Mouse (Mus musculus) urinary bladder, postnatal 4 days (tissue): ENCODE data around the gene Aim2.
A peak's percentile ranks its signal among the peaks of the same experiment; 100 is the strongest.

Experiments used
- DNase-seq, 2 experiments: peaks; one replicate each; pipeline ENCODE4 v3.0.0; 2021 to 2022; ENCODE audit warnings: low spot score in 2 of 2

Gene Aim2

DNA sequence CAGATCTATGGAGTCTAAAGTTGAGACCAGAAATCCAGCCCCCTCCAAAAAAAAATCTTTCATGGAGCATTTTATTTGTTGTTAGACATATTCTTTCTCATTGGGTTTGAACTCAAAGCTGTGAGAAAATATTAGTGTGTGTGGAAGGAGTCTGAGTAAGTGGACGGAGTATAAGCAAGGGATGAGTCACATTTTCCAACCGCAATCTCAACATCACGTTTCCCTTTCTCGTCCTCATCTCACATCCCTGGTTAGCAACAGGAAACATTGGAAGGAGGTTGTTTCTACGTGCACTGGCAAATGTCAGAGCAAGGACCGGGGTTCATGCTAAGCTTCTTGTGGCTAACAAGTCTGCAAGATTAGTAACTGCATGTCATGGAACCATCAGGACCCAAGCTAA, 41.1 kb downstream of the Aim2 start:
- DNase-seq: peak in 1 of 2 experiments; percentile 33

GRCm38 (mm10) chr1:173398323-173398970, 47.8 kb downstream of the Aim2 start:
- peak in 1 of 2 experiments; percentile 78 for DNase-seq

DNA sequence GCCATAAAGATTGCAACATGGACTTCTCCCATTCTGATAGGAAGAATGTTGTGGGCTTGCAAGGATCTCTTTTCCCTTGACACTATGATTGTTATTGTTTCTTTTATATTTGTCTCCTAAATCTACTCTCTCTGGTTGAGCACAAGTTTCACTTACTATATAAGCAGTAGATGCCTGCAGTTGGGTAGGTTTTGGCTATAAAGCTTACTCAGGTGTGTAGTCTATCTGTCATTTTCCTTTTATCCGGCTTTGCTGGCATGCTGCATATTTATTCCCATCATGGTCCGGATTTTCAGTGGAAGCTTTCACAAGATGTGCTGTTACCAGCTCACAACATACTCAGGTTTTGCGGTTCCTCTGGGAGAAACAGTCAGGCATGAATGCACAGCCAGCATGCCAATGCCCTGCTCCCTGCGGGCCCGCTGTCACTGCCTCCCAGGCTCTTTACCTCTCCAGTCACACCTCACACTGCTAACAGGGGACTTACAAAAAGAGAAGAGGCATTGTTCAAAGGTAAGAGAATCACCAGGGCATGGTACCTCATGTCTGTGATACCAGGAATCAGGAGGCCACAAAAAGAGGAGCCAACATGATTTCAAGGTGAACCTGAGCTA, 54.1 kb downstream of the Aim2 start:
- DNase-seq: no peak

DNA sequence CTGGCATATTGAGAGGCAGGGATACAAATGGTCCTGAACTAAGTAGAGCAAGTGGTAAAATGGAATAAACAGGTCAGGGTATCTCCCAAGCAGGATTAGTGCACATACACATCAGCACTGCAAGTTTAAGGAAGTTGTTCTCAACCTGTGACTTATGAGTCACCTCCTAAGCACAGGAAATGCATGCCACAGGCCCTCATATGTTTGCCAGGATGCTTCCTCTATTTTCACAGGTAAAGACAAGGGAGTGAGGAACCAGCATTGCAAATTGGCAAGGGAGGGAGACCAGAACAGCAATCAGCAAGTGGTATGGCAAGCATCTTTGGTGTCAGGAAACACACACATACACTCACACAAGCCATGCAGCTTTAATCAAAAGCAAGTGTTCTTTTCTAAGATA, 58.4 kb downstream of the Aim2 start:
- DNase-seq: peak in 1 of 2 experiments; percentile 17

GRCm38 (mm10) chr1:173411863-173412262, 61.2 kb downstream of the Aim2 start:
- DNase-seq: no peak

DNA sequence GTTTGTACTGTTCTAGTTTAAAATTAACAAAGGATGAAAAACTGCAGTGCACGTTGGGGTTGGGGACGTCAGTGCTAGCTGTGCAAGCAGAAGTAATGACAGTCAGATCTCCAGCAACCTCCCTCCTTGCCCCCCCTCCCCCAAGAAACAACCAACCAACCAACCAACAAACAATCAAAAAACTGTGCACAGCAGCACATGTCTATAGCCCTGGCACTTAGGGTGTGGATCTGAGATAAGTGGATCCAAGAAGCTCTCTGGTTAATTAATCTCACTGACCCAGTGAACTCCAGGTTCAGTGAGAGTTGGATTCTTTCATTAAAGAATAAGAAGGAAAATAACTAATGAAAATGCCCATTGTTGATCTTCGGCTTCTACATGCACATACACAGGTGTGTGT, 64.0 kb downstream of the Aim2 start:
- no peak for DNase-seq

DNA sequence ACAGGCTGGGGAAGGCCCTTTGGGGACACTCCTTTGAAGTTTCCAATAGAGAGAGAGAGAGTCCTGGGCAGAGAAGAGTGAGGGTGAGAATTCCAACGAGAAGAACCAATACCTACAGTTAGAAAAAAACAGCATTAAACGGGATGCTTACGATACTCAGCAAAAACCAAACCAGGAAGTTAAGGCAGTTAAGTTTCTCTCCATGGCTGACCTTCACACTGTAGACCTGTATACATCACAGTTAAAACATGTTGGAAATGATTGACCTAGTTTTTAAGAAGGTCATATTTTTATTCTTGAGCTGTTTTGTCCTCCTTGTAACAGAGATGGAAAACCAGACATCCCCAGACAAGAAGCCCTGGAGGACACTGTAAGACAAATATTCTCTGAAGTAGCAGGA, 67.8 kb downstream of the Aim2 start:
- DNase-seq: no peak

- no peak for DNase-seq
Observed at GRCm38 (mm10) chr1:173418936-173419621, 68.4 kb downstream of the Aim2 start.

DNA sequence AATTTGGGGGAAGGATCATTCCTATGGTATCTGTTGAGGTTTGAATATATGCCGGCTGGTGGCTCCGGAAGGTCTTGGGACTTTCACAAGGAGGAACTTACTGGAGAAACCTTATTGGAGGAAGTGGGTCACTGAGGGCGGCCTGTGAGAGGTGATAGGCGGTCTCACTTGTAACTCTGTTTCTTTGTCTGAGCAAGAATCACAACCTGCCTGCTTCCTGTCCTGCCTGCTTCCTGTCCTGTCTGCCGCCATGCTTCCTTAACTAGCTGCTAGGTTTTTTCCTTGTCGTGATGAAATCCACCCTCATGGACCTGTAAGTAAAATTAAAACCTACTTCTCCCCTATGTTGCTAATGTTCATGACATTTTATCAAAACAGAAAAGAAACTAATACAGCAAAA, 69.7 kb downstream of the Aim2 start:
- peak in 1 of 2 experiments; percentile 17 for DNase-seq

DNA sequence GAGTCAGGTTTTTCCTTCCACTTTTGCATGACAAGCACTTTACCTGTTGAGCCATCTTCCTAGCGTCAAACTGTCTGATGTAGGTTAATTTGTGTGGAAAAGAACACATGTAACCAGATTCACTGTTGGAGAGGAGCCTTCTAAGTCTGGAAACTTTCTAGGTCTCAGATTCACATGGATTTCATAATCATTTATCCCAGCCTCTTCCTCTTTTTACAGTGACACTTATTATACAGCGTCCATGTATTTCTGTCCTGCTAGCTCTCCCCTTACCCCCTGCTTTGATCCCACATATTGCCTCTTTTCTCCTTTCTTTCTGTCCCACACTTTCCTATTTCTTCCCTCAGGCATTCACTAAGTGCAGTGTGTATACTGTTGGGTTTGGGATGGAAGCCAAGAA, 75.7 kb downstream of the Aim2 start:
- DNase-seq: no peak

- no peak for DNase-seq
Observed at GRCm38 (mm10) chr1:173427385-173427784, 76.7 kb downstream of the Aim2 start.

- DNase-seq: no peak
Observed at GRCm38 (mm10) chr1:173429995-173430699, 79.5 kb downstream of the Aim2 start.

DNA sequence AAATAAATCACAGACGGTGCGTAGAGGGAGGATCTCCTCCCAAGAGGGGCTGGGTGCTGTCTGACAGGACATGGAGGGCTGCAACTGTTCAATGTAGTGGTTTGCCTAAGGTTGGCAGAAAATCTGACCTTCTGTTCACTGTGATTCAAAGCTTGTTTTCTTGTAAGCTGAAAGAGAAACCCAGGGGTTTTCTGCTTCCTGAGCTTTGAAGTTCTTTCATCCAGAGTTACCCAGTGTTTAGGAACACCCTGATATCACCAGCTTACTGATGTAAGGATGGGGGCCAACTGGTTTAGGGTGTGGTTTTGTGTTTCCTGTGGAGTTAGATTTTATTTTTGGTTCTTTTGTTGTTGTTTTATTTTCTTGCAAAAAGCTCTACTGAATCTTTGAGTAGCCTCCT, 81.7 kb downstream of the Aim2 start:
- no peak for DNase-seq

DNA sequence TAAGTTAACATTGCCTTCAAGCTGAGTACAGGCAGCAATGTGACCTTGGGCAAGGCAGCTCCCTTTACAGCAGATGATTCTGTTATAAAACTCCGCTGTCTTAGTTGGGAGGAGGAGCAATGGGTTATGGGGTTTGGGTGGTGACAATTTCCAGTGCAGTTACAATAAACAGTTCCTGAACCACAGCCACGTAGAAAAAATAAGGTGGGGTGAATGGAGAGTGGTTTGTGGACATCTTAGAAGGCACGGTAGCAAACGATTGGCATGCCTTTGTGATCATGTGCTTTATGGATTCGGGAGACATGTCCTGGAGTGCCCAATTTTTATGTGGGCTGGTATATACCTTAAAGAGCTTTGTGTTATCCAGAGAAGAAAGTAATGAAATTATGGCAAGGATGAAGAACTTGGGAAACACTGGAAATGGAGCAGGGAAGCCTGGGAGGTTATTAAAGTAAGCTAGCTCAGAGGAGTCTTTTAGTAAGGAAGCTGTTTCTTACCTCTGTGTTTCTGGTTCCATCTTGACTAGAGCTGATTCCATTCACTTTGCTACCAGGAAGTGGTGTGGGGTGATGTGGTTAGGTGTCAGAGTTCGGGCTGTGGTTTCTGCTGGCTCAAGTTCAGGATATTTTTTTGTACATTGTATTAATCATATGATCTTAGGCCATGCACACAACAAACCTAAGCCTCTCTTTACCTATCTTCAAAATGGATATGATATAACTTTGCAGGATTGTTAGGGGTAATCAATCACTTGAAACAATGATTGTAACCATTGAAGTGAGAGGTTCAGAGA, 86.7 kb downstream of the Aim2 start:
- no peak for DNase-seq

- no peak for DNase-seq
Observed at GRCm38 (mm10) chr1:173440681-173441080, 90.0 kb downstream of the Aim2 start.

- DNase-seq: no peak
Observed at GRCm38 (mm10) chr1:173441210-173441609, 90.5 kb downstream of the Aim2 start.

DNA sequence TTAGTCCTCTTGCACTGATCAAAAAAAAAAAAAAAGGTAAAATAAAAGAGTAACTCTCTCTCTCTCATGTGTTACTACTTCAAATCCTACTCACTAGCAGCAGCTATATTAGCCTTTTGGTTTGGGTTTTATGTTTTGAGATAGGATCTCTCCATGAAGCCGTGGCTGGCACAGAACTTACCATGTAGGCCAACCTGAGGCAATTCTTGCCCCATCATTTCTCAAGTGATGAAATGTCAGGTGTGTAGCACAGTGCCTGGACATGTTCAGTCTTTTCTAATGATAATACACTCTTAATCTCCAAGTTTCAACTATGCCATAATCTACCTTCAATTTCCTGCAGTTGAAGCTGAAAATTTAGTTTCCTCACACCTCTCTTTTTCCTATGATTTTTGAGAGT, 92.4 kb downstream of the Aim2 start:
- no peak for DNase-seq

GRCm38 (mm10) chr1:173447067-173447466, 96.4 kb downstream of the Aim2 start:
- no peak for DNase-seq

- no peak for DNase-seq
Observed at GRCm38 (mm10) chr1:173450621-173451020, 99.9 kb downstream of the Aim2 start.

DNA sequence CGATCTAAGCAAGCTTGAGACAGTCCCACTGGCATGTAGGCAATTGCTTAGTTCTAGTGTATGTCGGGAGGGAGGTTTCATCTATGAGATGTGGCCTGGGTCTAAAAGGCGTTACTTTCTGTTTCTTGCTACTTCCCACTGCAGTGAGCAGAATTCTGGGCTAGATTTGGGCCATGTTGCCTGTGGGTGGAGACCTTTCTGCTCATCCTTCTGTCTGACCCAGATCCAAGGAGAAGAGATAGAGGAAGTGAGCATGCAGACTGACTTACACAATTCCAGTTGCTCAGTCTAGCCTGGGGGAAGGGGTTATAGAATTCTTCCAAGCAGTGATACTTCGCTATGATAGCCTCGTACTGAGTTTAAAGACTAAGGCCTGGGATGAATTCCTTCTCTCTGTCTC, 101.0 kb downstream of the Aim2 start:
- DNase-seq: no peak

- no peak for DNase-seq
Observed at GRCm38 (mm10) chr1:173456139-173456754, 105.6 kb downstream of the Aim2 start.
